Mouse (Mus musculus) adrenal gland, adult (tissue): Measurements from ENCODE around the gene Bckdha.

ENCODE experiments used
- DNase-seq, 2 experiments: peaks; one replicate each; pipeline ENCODE4 v3.0.0; 2022 to 2023; ENCODE audit warnings: low spot score in 1 of 2; ENCODE audit not compliant: inconsistent age in 2 of 2

The Bckdha gene

DNA sequence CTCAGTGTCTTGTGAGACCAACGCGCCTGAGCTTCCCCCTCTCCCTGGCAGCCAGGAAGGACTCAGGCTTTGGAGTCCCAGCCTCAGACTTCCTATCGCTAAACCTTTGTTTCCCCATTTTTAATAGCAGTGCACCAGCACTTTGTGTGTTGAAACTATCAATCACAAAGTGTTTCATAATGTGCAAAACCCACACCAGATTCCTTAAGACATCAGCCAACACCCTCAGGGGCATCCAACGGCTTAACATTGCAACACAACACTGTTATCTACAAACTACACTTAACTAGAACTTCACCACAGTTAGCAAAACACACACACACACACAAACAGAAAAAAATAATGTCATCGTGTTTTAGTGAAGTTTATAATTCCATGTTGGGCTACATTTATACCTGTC, 8.9 kb downstream of the Bckdha start:
- no peak for DNase-seq

DNA sequence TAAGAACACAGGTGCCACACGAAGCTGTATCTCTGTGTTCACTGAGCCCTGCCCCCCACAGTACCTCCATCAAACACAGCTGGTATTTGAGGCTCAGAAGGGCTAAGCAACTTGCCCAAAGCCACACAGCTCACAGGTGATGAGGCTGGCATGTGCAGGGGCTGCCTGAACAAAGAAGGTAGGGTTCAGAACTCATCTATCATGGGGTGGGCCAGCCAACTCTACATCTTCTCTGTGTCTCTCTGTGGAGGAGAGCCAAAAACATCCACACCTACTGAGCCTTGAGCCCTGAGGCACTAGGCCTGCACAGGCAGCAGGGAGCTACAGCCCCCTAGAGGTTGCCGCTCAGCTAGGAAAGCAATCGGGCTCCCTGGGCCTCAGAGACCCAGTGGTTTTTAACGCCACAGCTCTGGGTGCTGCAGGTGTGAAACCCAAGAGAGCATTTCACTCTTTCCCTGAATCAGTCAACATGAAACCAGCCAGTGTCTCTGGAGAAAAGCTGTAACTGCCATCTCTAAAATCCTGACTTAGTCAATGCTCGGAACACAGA, 11.1 kb downstream of the Bckdha start:
- DNase-seq = no peak

DNA sequence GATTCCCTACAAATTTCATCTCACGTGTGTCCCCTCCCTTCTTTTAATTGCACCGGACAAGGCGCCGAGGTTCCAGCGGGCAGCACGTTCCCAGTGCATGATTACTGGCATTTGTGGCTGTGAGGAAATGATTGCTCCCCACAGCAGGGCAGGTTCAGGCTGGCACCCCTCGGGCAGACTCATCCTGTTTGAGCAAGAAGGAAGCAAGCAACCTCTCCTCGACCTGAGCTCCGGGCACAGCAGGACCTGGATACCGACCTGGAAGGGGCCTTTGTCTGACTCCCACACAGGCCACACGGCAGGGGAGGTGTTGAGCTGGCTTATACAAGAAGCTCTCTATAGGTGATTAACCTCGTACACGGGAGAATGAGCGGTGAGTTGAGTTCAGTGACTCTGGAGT, 13.7 kb downstream of the Bckdha start:
- no peak for DNase-seq

DNA sequence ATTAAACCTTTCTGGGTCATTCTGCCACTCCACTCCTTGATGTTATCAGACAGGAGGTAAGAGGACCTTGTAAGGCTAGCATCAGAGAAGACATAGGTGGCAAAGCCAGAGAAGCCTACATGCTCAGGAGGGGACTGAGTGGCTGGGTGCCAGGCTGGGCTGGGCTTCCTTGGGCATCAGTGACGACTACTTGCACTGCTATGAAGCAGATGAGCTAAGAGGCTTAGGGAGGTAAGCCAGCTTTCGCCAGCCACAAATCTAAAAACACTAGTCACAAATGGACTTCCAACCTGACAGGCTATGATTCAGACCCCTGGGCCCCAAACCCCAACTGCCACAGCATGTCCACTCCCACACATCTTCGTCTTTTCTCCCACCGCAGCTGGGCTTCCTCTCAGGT, 14.2 kb downstream of the Bckdha start:
- no peak for DNase-seq

DNA sequence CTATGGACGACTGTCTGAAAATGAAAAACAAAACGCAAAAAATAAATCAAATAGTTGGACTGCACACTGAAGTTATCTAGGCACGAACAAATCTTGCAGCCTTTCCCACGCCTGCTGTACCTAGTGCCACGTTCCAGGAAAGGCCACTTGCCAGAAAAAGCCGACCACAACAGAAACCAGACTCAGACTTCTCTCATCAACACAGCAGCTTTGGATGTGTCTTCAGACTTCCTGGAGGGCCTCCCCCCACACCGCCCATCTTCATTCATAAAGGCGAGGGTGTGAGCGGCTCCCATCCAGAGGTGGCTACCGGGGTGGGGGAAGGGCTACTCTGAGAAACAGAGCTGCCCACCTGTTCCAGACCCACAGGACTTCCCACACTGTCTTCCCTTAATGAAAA, 14.6 kb downstream of the Bckdha start:
- DNase-seq = no peak

DNA sequence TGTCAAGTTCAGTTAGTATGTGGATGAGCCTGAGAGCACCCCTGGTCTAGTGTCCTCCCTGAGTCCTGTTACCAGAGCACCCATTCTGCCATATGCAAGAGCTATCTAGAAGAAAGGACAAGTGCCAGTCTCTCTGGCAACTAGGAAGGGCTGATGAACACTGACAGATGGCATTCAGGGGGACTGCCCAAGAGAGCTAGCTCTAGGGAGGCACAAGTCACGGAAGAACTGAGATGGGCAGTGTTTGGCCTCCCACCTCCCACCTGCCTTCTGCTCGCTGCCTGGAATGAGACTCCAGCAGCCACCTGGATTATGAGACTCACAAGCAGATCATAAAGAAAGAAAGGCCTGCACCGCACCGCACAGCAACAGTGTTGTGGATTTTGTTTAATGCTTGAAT, 19.0 kb downstream of the Bckdha start:
- DNase-seq = no peak

DNA sequence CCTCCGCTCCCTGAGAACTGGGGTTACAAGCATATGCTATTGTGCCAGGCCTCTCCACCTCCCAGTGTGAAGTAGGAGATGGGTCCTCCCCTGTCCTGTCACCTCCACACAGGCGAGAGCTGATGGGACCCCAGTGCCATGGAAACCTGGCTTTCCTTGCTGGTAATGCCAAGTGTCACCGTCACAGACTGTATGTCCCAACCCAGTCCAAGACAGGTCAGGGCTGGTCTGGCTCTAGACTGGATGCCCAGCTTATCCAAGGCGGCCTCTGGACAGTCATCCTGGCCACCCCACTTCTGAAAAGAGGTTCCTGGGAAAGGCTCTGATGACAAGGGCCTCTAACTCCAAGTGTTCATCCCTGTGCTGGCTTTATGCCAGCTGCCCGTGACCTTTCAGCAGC, 21.7 kb downstream of the Bckdha start:
- DNase-seq = no peak

DNA sequence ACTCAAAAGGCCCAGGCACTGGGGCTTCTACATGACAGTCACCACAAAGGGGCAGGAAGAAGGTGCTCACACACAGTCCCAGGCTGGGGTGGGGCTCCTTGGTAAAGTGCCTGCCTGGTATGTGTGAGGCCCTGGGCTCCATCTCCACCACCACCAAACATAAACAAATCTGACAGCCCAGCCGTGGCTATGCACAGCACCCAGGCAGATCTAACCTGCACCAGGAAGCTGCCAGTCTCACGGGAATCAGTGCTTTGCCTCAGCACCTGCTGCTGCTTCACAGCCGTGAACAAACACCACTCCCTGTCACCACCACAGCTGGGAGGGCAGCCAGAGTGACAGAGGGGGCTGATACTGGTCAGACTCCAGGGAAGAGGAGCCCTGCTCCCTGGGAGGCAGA, 22.4 kb downstream of the Bckdha start:
- DNase-seq = no peak

DNA sequence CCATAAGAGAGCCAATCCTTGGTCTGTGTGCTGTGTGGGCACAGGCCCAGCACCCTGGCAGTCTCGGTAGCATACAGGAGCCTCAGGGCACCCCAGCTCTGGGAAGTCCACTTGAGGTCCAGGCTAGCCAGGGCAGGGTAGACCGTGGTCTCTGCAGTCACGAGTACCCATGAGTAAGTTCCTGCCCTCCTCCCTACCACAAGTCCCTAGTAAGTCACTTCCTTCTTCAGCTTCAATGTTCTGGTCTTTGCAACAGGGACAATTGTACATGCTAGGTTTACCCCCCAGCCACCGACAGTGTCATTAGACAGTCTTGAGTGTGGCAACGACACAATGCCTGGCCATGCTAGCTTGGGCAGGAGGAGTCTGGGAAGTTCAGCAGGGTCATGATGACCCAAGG, 26.1 kb downstream of the Bckdha start:
- peak in 1 of 2 experiments; percentile 41 for DNase-seq

DNA sequence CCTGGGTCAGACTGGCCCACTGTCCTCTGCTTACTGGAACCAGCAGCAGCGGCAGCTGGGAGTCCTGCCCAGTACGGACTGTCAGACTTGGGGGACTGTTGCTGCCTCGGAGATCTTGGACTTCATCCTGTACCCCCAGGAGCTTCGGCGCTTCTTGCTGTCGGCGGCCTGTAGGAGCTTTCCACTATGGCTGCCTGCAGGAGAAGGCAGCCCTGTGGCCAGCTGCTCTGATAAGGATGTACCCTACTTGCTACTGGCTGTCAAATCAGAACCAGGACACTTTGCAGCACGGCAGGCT, 30.5 kb downstream of the Bckdha start:
- DNase-seq = no peak

DNA sequence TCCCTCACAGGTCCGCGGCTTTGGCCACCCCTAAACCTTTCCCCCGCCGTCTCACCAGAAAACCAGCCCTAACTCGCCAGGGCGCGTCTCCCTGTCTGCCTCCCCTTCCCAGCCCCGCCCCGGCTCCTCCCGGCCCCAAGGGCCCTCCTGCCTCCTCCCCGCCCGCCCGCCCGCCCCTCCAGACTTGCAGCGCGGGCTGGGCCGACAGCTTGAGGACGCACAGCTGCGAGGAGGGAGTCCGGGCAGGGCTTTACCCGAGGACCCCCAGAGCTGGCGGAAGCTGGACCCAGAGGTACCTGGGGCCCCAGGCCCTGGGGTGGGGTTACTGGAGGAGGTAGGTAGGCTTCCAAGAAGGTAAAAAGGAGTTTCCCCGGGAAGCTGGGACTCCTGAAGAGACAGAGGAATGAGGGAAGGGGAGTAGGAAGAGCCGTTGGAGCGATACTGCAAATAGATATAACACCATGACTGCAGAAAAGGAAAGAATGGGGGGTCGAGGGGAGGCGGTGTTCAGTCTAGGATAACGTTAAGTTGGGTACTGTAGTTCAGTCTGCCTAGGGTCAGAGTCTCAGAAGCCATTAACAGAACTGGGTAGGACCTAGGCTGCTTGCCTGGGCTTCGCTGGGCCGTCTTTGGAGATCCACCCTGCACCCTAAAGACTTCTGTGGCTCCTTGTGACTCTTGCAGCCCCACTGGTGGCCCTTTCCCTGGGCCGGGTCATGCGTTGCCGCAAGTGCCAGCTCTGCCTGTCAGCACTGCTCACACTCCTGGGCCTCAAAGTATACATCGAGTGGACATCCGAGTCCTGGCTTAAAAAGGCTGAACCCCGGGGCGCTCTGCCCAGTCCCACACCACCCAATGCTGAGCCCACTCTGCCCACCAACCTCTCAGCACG, 31.1 kb downstream of the Bckdha start:
- peak; percentile 68 to 85 for DNase-seq

DNA sequence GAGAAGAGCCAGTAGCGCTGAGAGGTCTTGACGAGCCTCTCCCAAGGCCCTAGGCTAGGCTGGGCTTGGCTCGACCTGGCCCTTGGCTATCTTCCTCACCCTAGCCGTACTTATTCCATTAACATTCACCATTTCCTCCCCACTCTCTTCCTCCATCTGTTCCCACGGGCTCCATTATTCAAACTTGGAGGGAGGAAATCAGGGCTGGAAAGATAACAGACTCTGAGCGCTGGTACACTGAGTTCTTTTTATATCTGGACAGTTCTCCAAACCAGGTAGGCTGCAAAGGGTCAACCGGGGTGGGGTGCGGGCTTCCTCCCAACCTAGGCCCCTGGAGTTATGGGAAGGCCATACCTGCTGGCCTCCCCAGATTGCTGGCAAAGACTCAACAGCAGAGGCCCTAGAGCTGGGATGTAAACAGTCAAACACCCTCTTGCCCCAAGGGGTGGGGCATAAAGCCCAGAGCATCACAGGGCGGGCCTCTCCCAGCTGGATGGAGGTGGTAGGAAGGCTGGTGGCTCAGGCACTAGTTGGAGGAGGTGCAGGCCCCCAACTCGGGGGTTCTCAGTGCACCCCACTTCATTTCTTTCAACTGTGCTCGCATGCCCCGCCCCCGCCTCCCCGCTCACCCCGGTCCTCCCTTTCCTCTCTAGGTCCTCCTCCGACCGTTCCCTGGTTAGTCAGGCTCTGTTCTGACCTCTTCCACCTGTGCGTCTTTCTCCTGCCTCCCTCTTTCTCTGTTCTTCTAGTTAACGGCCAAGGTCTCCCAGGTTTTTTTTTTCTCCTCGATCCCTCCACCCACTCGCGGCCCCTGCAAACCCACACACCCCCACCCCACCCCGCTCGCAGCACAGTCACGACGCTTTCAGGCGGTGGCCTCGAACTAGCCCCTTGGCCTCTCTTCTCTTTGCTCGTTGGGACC, 32.0 kb downstream of the Bckdha start, which contains the start of gene B3gnt8:
B3gnt8 (plus strand) TSS at position 146 of the 922 bp plus-strand sequence.
- DNase-seq = peak; percentile 48 to 72

DNA sequence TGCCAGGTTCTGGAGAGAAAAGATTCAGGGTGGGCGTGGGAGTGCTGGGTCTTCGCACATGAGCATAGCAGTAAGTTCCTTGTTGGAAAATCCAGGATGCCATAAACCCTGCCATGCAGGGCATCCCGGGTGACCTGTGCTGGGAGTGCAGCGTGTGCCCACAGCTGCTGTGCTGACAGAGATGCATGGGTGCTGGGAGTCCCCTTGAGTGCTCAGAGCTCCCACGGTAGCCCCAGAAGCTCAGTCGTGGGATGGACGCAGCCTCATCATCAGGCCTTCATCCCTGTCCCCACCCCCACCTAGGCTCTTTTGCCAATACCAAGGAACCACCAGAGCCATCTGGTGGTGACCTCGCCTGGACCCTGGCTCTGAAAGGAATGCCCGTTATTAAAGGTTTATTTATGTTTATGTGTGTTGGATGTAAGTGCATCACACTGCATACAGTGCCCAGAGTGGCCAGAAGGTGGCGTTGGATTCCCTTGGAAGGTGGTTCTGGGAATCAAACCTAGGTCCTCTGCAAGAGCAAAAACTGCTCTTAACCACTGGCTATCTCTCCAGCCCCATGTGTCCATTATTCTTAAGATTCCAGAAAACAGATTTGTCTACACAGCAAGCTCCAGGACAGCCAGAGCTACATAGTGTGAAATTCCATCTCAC, 33.1 kb downstream of the Bckdha start:
- peak in 1 of 2 experiments; percentile 65 for DNase-seq

DNA sequence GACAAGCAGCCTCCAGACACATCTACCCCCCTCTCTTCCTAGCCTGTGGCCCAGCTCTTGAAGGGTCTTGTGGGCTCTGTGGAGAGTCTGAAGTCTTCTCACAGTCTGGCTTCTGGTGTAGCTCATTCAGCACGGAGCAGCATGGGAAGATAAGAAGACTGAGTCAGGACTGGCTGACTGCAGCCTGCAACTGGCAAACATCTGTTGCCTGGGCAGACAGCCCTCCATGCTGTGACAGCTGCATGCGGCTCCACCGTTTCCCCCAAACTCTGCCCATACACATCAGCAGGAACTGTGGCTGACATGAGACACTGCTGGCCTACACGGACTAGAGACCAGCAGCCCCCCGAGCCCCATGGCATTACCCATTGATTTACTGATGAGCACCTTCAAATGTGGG, 33.9 kb downstream of the Bckdha start:
- no peak for DNase-seq

DNA sequence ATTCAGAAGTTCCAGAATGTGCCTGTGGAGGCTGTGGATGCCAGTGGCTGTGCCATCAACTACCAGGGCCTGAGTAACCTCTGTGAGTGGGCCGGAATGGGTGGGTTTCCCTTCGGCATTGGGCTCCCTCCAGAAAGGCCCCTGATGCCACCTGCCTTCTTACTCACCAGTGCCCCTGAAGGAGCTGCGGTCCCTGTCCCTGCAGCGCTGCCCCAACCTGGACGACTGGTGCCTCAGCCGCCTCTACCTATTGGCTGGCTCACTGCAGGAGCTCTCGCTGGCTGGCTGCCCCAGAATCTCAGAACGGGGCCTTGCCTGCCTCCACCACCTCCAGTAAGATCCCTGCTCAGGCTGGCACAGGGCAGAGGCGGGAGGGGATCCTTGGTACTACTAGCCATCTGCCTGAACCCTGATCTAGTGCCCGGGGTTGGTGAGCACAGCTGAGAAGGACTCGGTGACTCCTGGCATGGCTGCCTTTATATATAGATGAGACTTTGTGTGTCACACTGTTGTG, 34.9 kb downstream of the Bckdha start:
- DNase-seq = no peak

DNA sequence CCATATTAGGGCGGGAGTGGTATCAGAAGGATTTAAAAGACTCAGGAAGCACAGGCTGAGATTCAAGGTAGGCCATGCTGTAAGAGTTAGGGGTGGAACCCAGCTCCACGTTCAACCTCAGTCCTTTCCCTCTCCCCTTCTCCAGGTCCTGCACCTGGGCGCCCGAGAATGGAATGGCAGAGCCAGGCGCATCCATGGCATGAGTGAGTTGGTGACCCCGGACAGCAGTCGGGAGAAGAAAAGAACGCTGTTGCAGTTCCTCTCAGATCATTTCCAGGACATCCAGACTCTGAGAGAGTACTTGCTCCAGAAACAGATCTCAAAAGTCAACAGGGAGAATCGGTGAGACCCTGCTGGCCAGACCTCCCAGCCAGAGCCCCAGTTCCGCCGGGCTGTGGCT, 38.0 kb downstream of the Bckdha start:
- DNase-seq = no peak

DNA sequence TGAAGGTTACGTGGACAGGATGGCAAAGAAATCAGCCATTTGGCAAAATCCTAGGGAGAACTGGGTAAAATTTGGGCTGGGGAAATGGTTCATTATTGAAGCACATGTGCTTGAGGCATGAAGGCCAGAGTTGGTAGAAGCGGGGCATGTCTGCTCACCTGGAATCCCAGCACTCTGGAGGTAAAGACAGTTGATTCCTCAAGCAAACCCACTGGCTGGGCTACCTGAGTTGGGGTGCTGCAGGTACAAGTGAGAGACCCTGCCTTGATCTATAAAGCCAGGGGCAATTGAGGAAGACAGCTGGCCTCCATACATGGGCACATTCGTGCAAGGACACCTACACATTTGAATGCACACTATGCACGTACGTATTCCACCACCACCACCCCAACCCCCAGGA, 38.7 kb downstream of the Bckdha start:
- no peak for DNase-seq

DNA sequence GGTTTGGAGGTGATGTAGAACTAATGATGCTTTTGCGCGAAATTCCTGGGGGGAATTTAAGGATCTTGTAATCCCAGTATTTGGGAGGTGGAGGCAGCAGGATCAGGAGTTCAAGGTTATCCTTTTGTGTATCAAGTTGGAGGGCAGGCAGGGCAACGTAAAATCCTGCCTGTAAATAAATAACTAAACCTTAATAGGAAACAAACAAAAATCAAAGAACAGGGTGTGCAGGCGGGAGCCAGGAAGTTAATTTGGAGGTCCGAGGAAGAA, 39.1 kb downstream of the Bckdha start:
- no peak for DNase-seq

DNA sequence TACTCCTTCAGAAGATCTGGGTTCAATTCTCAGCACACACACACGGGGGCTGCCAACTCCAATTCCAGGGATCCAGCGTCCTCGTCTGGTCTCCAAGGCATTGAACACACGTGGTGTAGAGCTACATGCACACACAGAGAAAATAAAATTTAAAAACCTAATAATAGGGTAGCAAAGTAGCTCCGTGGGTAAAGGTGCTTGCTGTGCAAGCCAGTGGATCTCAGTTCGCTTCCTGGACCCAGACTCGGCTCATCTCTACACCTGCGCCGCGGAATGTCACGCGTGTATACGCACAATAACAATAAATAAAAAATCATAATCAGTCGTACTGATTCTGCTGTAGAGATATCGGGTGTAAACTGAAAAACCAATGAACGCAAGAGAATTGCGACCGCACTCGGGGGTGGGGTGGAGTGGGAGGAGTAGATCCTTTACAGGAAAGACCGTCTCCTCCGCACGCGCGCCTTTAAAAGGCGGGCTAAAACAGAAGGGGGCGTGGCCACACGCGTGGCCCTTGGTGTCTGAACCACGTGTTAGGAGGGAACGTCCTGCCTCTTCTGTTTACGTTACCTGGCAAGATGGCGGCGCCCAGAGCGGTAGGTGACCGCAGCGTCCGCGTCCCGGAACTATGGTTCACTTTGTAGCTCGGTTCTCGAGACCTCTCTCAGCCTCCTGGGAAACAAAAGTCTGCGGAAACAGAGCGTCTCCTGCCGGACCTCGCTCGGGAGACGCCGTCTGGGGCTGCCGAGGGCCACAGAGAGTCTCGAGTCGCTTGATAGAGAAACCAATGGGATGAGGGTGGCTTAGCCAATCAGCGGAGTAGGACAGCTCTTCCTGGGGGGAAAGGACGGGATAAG, 39.7 kb downstream of the Bckdha start, which contains the start of gene Dmac2:
Dmac2 (plus strand) TSS at position 550 of the 857 bp plus-strand sequence.
- peak; percentile 95 to 98 for DNase-seq
